Mouse (Mus musculus) hindbrain, embryonic 15.5 days (tissue): ENCODE measurements around the gene Vpreb1. TPM values are rescaled to one million over a fixed set of nuclear protein-coding genes. Genes with fewer than 3 reads are reported as not detected.
"Not testable (repeated sequence)": the region's sequence is repeated elsewhere in the genome, so short reads cannot be mapped to it uniquely, and the experiment has no call there.

Experiments used
- ATAC-seq: fragments of 200-750 bp; cut with Nextera tagmentation; 2 replicates; pipeline ENCODE4 v1.8.0; 2017; ENCODE audit warnings: low read depth, moderate number of reproducible peaks, moderate TSS enrichment; ENCODE audit not compliant: low FRiP score
- H3K27ac ChIP-seq: fragments of 300-500 bp; sonication (generic); replicated peaks from 2 replicates; pipeline ENCODE4 v1.5.1; 2015; ENCODE audit warnings: mild to moderate bottlenecking, inconsistent platforms
- H3K27me3 ChIP-seq: fragments of 300-500 bp; sonication (generic); 2 replicates; pipeline ENCODE4 v1.6.1; 2015; ENCODE audit warnings: control low read depth, inconsistent platforms
- H3K36me3 ChIP-seq: fragments of 300-500 bp; sonication (generic); 2 replicates; pipeline ENCODE4 v1.6.1; 2015; ENCODE audit warnings: control low read depth, inconsistent platforms
- H3K4me1 ChIP-seq: fragments of 300-500 bp; sonication (generic); replicated peaks from 2 replicates; pipeline ENCODE4 v1.6.1; 2015; ENCODE audit warnings: control low read depth, inconsistent platforms
- H3K4me2 ChIP-seq: fragments of 300-500 bp; sonication (generic); 2 replicates; pipeline ENCODE4 v1.6.1; 2015; ENCODE audit warnings: moderate library complexity, mild to moderate bottlenecking, inconsistent platforms
- H3K4me3 ChIP-seq: fragments of 300-500 bp; sonication (generic); 2 replicates; pipeline ENCODE4 v1.5.1; 2015; ENCODE audit warnings: mild to moderate bottlenecking, inconsistent platforms
- H3K9ac ChIP-seq: fragments of 300-500 bp; sonication (generic); 2 replicates; pipeline ENCODE4 v1.6.1; 2015; ENCODE audit warnings: inconsistent platforms
- H3K9me3 ChIP-seq: fragments of 300-500 bp; sonication (generic); 2 replicates; pipeline ENCODE4 v1.6.1; 2016; ENCODE audit warnings: control low read depth, inconsistent platforms
- WGBS: fragments of 180-500 bp; shearing (Covaris S2); methylation state at CpG from one replicate; pipeline ENCODE4 v1.1.7; 2015; 5-methylcytosine and 5-hydroxymethylcytosine counted together
- polyA plus RNA-seq: library from polyadenylated mRNA; unstranded; fragments of >200 nt; fragmentation: Nextera tagmentation; extraction: Ambion mirVana; gene quantifications from 2 replicates; pipeline ENCODE4 v1.2.1, GENCODE M21; 2015

Vpreb1 gene
- polyA plus RNA-seq, 1 experiment from 2014 or later = 1.0 TPM

DNA sequence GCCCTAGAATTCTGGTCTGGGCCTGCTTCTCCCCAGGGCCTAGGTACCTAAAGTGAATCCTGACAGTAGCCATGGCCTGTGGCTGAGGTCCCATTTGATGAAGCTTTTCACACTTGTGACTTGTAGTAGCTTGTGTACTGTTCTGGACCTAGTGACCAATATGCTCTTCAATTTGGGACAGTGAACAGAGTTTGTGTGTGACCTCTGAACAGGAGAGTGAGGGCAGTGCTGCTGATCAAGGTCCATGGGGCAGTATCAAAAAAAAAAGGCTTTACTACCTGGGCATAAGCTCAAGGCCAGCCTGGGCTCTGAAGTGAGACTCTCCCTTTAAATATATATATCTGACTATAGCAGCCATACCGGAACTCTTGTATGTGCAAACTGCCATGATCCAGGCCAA lies 17.7 kb upstream of the Vpreb1 start:
- no peaks in the 10 kb centered on the region for H3K9me3 ChIP-seq
- H3K9ac ChIP-seq = no peak overlapping the region
- no peaks in the 10 kb centered on the region for H3K27me3 ChIP-seq
- H3K4me3 ChIP-seq = no peak overlapping the region
- no peak overlapping the region for H3K27ac ChIP-seq
- no peak overlapping the region for H3K4me2 ChIP-seq
- peaks cover 87% of the 10 kb centered on the region for H3K36me3 ChIP-seq
- H3K4me1 ChIP-seq = no peaks in the 10 kb centered on the region
- ATAC-seq = no peak
- 100% methylated on average over 1 of the region's 1 CpGs for WGBS

DNA sequence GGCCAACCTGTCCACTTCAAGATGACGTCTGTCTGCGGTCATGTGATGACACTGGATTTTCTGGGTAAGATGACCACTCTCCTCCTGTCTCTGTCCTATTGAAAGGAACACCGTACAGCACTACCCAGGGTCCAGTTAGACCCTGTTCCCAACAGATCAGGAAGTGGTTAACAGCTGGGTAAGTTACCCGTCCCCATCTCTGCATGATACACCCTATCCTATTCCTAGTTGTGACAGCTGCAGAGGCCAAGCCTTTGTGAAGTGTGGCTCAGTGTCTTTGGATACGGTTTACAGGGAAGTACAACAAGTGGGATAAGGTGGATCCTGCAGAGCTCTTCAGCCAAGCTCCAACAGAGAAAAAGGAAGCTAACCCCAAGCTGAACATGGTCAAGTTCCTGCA lies 8.4 kb upstream of the Vpreb1 start:
- Histone ChIP-seq H3K4me2 (no peak overlapping the region), H3K27ac (no peak overlapping the region), H3K9me3 (no peaks in the 10 kb centered on the region), H3K4me3 (no peak overlapping the region), H3K27me3 (no peaks in the 10 kb centered on the region), H3K36me3 (peaks cover 81% of the 10 kb centered on the region), H3K4me1 (no peaks in the 10 kb centered on the region), H3K9ac (no peak overlapping the region)
- 94% methylated on average over 5 of the region's 5 CpGs for WGBS
- ATAC-seq = no peak

DNA sequence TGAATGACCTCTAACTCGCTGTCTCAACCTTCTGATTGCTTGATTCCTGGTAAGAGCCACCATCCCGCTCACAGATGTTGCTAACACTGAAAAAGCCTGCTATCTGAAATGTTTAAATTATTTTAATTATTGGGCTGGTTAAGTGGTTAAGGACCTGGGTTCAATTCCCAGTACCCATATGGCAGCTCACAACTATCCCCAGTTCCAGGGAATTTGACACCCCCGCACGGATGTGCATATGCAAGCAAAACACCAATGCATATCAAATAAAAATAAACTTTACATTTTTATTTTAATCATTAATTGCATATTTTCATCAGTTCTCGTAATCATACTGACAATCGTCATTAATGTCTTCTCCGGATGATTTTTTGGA lies 414 bp downstream of the Vpreb1 start:
- peak; percentile 65 for ATAC-seq
- WGBS = 36% methylated on average over 7 of the region's 7 CpGs
- Histone ChIP-seq H3K27me3 (no peaks in the 10 kb centered on the region), H3K4me1 (peaks cover 20% of the 10 kb centered on the region), H3K9me3 (no peaks in the 10 kb centered on the region), H3K4me2 (peak overlapping the region; percentile 61), H3K36me3 (peaks cover 3% of the 10 kb centered on the region; the same call in 1 of the 2 replicates), H3K4me3 (peak overlapping the region; percentile 76), H3K27ac (peak overlapping the region; percentile 91), H3K9ac (peak overlapping the region; percentile 83)

DNA sequence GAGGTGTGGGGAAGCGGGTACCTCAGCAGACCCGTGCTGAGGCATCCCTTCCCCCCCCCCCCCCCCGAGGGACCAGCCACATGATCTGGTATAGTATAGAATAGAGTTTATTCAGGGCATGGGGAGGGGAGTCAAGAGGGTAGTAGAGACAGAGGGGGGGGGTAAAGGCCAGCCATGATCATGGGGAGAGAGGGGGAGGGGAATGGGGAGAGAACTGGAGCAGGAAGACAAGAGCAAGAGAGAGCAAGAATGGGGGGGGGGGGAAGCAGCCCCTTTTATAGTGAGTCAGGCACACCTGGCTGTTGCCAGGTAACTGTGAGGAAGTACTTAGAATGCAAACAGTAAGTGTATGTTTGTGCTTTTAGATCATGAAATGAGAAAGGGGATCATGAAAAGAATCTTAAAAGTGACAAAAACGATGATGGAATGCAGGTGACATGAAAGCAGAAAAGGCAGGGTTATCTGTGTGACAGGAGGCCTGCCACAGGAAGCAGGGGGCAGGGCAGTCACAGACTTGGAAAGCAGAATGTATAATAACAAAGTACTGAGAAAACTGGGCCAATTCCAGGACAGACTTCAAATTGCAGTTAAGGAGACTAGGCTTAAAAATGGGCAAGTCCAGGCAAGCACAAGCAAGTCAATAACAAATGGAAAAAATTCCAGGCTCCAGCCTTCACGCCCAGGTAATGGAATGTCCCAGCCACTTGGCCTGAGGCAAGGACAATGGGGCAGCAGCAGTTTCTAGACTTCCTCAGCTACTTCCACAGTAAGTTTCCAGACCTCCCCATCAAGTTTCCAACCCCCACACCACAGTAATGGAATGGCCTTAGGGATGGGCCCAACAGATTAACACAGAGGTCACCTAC lies 4.7 kb downstream of the Vpreb1 start:
- peaks cover 3% of the 10 kb centered on the region; the same call in 1 of the 2 replicates for H3K4me1 ChIP-seq
- no peak overlapping the region for H3K4me2 ChIP-seq
- H3K27me3 ChIP-seq = no peaks in the 10 kb centered on the region
- H3K27ac ChIP-seq = no peak overlapping the region
- H3K9ac ChIP-seq = no peak overlapping the region
- H3K36me3 ChIP-seq = no peaks in the 10 kb centered on the region
- no peak for ATAC-seq
- no peak overlapping the region for H3K4me3 ChIP-seq
- WGBS = 52% methylated on average over 4 of the region's 5 CpGs
- H3K9me3 ChIP-seq = no peaks in the 10 kb centered on the region

DNA sequence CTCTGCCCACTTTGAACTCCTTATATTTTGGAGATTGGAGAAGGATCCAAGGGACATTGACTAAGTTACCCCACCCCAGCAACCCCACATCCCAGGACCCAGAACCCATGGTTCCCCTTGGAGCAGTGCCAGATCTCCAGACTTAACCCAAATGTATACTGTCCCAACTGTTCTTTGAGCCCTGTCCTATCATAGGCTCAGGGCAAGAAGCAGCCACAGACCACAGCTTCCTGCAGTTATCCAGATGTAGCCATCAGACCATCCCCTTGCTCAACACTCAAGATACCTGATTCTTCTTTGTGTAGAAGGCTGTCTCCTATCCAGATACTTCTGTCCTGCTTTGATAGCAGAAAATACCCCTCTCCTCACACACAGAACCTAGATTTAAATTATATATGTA lies 5.4 kb downstream of the Vpreb1 start:
- Histone ChIP-seq H3K4me3 (no peak overlapping the region), H3K9me3 (no peaks in the 10 kb centered on the region), H3K27ac (no peak overlapping the region), H3K36me3 (no peaks in the 10 kb centered on the region), H3K4me1 (peaks cover 2% of the 10 kb centered on the region; the same call in 1 of the 2 replicates), H3K27me3 (no peaks in the 10 kb centered on the region), H3K9ac (no peak overlapping the region), H3K4me2 (no peak overlapping the region)
- no peak for ATAC-seq

DNA sequence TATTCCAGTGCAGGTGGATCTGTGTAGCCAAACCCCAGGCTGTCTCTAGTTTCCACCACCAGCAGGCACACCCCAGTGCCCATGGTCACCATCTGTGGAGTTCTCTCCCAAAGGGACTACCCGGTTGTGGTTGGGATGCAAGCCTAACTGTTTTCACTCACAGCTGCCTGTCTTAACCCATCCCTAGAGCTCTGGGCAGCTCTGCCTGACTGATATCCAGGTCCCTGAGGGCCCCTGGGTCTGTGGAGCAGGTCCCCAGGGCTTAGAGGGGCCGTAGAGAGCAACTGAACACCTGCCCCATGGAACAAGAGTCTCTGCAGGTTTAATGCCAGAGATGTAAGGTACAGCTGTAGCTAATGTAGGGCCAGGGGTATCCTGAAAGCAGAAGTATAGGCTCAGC lies 6.7 kb downstream of the Vpreb1 start, which contains the start of gene Igll1:
Gene Igll1 (minus strand): TSS at position 8 of the 400 bp plus-strand sequence.
- H3K4me3 ChIP-seq = no peak within 1 kb of the TSS
- no peaks in the 10 kb centered on the region for H3K27me3 ChIP-seq
- 78% methylated on average over 2 of the region's 2 CpGs for WGBS
- no peak within 1 kb of the TSS for H3K9ac ChIP-seq
- no peak within 1 kb of the TSS for H3K27ac ChIP-seq
- no peak within 1 kb of the TSS for H3K4me2 ChIP-seq
- H3K9me3 ChIP-seq = no peaks in the 10 kb centered on the region
- no peak for ATAC-seq
- no peaks in the 10 kb centered on the region for H3K36me3 ChIP-seq
- no peaks in the 10 kb centered on the region for H3K4me1 ChIP-seq

DNA sequence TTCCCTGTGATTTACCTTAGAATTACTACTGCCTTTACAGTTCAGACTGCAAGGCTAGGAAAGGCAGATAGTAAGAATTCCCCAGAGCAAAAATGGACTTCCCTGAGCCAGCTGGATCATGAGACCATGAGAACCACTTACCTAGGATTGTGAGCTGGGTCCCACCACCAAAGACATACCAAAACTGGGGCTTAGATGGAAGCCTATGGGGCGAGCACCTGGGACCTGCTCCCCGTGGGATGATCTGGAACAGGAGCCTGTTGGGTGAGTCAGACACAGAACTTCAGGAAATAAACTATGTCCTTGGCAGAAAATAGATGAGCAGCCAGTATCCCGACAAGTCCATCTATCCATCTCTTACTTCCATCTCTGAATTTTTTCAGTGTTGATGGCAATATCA lies 8.4 kb downstream of the Vpreb1 start:
- Histone ChIP-seq H3K36me3 (no peaks in the 10 kb centered on the region), H3K4me1 (no peaks in the 10 kb centered on the region), H3K4me3 (no peak overlapping the region), H3K27me3 (no peaks in the 10 kb centered on the region), H3K27ac (no peak overlapping the region), H3K9ac (no peak overlapping the region), H3K4me2 (no peak overlapping the region), H3K9me3 (no peaks in the 10 kb centered on the region)
- ATAC-seq = no peak
- WGBS = 73% methylated on average over 3 of the region's 3 CpGs

DNA sequence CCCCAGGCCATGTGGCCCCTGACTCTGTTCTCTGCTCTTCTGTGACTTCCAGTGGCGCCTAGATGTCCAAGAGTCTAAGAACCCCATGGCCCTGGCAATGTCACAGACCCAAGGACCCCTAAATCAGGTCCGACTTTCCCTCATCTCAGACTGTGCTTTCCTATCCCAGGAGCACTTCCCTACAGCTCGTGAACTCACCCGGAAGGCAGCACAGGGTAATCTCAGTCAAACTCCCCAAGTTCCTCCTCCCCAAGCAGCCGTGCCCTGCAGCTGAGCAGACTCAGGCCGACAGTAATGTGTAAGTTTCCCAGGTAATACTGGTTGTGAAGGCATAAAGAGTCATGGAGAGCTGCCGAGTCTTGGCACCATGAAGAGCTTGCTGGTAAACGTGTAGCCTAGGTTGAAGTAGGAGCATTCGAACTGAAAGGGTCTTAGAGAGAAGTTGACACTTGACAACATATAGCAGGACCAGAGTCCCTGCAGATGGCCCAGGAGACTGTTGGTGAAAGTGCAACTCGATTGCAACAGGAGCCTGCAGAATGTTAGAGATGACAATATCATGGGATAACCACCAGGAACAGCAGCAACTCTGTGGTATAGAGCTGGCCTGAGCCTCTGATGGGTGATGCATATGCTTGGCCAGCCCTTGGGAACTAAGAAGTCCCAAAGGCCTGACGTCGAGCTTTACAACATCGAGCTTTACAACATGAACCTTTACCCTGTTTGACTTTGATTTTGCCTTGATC lies 13.7 kb downstream of the Vpreb1 start:
- no peaks in the 10 kb centered on the region for H3K4me1 ChIP-seq
- WGBS = 81% methylated on average over 13 of the region's 13 CpGs
- H3K9ac ChIP-seq = no peak overlapping the region
- H3K27me3 ChIP-seq = no peaks in the 10 kb centered on the region
- H3K9me3 ChIP-seq = no peaks in the 10 kb centered on the region
- H3K27ac ChIP-seq = no peak overlapping the region
- ATAC-seq = no peak
- H3K4me2 ChIP-seq = no peak overlapping the region
- no peak overlapping the region for H3K4me3 ChIP-seq
- H3K36me3 ChIP-seq = no peaks in the 10 kb centered on the region

DNA sequence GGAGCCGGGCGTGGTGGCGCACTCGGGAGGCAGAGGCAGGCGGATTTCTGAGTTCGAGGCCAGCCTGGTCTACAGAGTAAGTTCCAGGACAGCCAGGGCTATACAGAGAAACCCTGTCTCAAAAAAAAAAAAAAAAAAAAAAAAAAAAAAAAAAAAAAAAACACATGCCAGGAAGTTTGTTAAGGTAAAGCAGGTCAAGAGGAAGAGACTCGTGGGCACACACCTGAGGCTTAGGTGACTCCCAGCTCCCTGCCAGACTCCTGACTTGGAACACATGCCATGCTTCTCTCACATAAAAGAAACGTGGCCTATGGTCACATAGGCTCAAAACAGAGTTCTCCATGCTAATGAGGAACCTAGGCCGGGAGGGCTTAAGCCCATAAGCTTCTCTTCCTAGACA lies 14.6 kb downstream of the Vpreb1 start:
- H3K9ac ChIP-seq, H3K4me3 ChIP-seq, H3K27me3 ChIP-seq, H3K4me2 ChIP-seq, H3K4me1 ChIP-seq, H3K9me3 ChIP-seq, ATAC-seq, H3K36me3 ChIP-seq, H3K27ac ChIP-seq: not testable (repeated sequence)
- WGBS = 87% methylated on average over 9 of the region's 9 CpGs

DNA sequence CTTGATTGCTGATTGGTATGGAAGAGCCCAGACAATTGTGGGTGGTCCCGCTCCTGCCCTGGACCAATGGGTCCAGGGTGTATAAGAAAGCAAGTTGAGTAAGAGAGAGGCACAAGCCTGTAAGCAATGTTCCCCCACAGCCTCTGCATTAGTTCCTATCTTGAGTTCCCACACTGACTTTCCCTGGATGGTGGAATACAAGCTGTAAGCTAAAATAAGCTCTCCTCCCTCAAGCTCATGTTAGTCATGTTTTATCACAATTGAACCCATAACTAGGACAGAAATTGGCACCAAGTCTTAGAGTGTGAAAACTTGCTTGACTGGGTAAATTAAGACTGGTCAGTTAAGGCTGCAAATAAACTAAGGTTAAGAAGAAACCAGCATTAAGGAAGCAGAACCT lies 15.1 kb downstream of the Vpreb1 start:
- no peak overlapping the region for H3K4me3 ChIP-seq
- no peak for ATAC-seq
- H3K27me3 ChIP-seq = no peaks in the 10 kb centered on the region
- WGBS = 97% methylated on average over 1 of the region's 1 CpGs
- no peak overlapping the region for H3K9ac ChIP-seq
- no peaks in the 10 kb centered on the region for H3K4me1 ChIP-seq
- H3K36me3 ChIP-seq = no peaks in the 10 kb centered on the region
- no peak overlapping the region for H3K27ac ChIP-seq
- no peaks in the 10 kb centered on the region for H3K9me3 ChIP-seq
- H3K4me2 ChIP-seq = no peak overlapping the region

DNA sequence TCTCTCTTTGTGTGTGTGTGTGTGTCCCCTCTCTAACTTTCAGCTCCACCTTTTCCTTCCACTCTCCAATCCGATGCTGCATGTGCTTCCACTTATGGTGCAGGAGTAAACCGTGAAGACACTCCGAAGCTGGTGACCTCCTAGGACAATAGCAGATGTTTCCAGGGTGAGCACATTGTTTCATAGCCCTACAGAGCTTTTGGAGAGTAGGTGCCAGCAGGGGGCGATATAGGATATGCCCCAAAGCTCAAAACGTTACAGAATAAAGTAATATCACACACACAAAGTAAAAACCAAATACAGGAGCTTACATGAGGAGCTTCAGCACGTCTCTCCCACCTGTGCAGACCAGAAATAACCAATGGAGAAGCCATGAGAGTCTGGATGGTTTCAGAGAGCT lies 15.8 kb downstream of the Vpreb1 start:
- H3K4me2 ChIP-seq = no peak overlapping the region
- no peak overlapping the region for H3K27ac ChIP-seq
- no peaks in the 10 kb centered on the region for H3K4me1 ChIP-seq
- ATAC-seq = no peak
- no peak overlapping the region for H3K9ac ChIP-seq
- H3K27me3 ChIP-seq = no peaks in the 10 kb centered on the region
- 31% methylated on average over 6 of the region's 6 CpGs for WGBS
- no peaks in the 10 kb centered on the region for H3K9me3 ChIP-seq
- no peaks in the 10 kb centered on the region for H3K36me3 ChIP-seq
- no peak overlapping the region for H3K4me3 ChIP-seq

DNA sequence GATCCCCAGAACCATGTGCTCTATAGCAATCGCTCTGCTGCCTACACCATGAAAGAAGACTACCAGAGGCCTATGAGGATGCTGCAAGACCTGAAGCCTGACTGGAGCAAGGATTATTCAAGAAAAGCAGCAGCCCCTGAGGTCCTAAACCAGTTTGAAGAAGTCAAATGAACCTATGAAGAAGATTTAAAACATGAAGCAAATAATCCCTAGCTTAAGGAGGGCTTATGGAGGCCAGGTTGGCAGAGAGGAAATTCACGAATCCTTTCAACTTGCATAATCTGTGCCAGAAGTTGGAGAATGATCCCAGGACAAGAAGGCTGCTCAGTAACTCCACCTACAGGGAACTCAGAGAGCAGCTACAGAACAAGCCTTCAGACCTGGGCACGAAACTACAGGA lies 18.2 kb downstream of the Vpreb1 start:
- Histone ChIP-seq H3K4me3 (no peak overlapping the region), H3K9ac (no peak overlapping the region), H3K27me3 (no peaks in the 10 kb centered on the region), H3K27ac (no peak overlapping the region), H3K36me3 (no peaks in the 10 kb centered on the region), H3K4me1 (no peaks in the 10 kb centered on the region), H3K4me2 (no peak overlapping the region), H3K9me3 (no peaks in the 10 kb centered on the region)
- ATAC-seq = no peak
- WGBS = 90% methylated on average over 3 of the region's 3 CpGs
